Mouse (Mus musculus): ENCODE results near the gene Luc7l3. TPM values are rescaled to one million over a fixed set of nuclear protein-coding genes. Genes with fewer than 3 reads are reported as not detected.

The Luc7l3 gene
- polyA plus RNA-seq (2012; ENCODE audit: insufficient read depth, insufficient read length, missing spikeins) = 26.6 and 58.1 TPM in 2 replicates

- Histone ChIP-seq H3K4me3 (ENCODE audit: insufficient read depth, low read depth, low read length) (peak within 1 kb of the TSS; percentile 91), H3K27ac (replicated peaks; ENCODE audit: low read depth, low read length) (peak within 1 kb of the TSS; percentile 98), H3K4me1 (ENCODE audit: control insufficient read depth, insufficient read depth, insufficient read length, low read length) (peaks cover 6% of the 10 kb centered on the region; the same call in 1 of the 2 replicates)
Observed at GRCm38 (mm10) chr11:94321931-94322400, at the start of gene Luc7l3. Luc7l3 (minus strand) TSS chr11:94321988.

GRCm38 (mm10) chr11:94370809-94371208, 49.0 kb upstream of the Luc7l3 start:
- Histone ChIP-seq H3K4me1 (ENCODE audit: control insufficient read depth, insufficient read depth, insufficient read length, low read length) (no peaks in the 10 kb centered on the region), H3K4me3 (ENCODE audit: insufficient read depth, low read depth, low read length) (no peak overlapping the region), H3K27ac (replicated peaks; ENCODE audit: low read depth, low read length) (no peak overlapping the region)

DNA sequence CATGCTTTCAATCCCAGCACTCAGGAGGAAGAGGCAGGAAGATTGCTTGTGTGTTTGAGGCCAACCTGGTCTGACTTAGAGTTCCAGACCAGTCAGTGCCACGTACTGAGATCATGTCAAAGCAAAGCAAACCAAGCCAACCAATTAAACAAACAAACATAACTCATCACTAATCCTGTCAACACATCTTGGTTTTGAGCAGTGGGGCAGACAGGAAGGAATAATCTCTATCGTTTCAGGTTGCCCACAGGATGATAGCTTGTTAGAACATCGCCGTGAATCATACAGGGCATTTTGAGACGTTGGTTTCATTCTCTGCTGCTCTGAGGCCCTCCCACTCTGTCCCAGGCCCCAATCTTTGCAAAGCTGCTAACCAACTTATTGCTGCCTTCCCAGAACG, 48.2 kb upstream of the Luc7l3 start:
- H3K27ac ChIP-seq (replicated peaks; ENCODE audit: low read depth, low read length) = no peak overlapping the region
- H3K4me3 ChIP-seq (ENCODE audit: insufficient read depth, low read depth, low read length) = no peak overlapping the region
- no peaks in the 10 kb centered on the region for H3K4me1 ChIP-seq (ENCODE audit: control insufficient read depth, insufficient read depth, insufficient read length, low read length)

DNA sequence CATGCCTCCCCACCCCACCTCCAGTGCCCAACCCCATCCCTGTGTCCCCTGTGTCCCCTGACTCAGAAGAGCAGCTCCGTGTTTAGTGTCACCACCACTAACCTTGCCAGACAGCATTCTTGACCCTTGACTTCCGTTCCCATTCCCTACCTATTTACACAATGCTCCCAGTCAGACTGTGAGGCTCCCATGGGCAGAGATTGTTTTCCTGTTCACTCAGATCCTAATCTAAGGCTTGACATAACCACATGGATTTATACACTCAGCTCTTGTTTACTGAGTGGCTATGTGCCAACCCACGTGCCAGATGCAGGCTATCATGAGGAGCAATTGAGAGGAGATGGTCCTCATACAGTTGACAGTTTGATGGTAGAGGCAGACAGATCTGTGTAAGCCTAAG, 43.6 kb upstream of the Luc7l3 start:
- H3K27ac ChIP-seq (replicated peaks; ENCODE audit: low read depth, low read length) = no peak overlapping the region
- H3K4me1 ChIP-seq (ENCODE audit: control insufficient read depth, insufficient read depth, insufficient read length, low read length) = no peaks in the 10 kb centered on the region
- no peak overlapping the region for H3K4me3 ChIP-seq (ENCODE audit: insufficient read depth, low read depth, low read length)

GRCm38 (mm10) chr11:94363690-94364089, 41.9 kb upstream of the Luc7l3 start:
- H3K27ac ChIP-seq (replicated peaks; ENCODE audit: low read depth, low read length) = no peak overlapping the region
- no peak overlapping the region for H3K4me3 ChIP-seq (ENCODE audit: insufficient read depth, low read depth, low read length)
- no peaks in the 10 kb centered on the region for H3K4me1 ChIP-seq (ENCODE audit: control insufficient read depth, insufficient read depth, insufficient read length, low read length)

DNA sequence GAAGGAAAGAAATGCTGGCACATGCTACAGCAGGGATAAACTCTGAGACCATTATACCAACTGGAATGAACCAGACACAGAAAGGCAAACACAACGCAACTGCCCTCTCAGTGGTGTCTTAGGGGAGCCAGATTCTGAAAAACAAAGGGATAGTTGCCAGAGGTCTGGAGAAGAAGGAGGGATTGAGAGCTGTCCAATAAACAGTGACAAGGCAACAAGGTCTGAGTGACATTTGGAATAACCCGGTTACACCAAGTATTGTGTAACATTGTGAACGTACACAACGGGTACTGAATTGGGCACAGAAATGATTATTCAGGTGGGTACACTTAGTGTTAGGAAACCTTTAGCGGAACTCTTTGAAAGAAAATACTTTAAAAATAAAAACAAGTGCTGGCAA, 40.3 kb upstream of the Luc7l3 start:
- H3K4me3 ChIP-seq (ENCODE audit: insufficient read depth, low read depth, low read length) = no peak overlapping the region

DNA sequence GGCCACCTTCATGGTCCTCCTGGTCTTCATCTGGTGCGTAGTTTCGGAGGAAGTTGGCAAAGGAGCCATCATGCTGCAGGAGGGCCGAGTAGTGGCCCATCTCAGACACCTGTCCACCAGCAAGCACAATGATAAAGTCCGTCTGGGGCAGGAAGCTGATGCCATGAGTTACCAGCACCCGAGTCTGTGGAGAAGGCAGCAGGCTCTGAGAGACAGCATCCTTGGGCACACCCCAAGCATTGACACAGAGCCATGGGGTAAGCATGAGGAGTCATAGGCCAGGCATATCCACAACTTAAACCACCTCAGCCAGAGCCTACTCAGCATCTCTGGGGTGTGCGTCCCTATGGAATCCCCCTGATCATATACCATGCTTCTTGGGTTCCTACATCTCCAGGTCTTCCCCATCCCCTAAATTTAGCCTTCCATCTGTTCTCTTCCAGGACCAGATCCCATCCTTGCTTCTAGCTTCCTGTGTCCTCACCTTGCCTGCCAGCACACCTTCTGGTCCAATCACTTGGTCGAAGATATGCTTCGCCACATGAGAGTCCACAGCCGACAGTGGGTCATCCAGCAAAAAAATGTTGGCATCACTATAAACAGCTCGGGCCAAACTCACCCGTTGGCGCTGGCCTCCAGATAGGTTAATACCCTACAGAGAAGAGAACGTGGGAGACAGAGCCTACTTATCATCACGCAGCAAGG, 39.5 kb upstream of the Luc7l3 start:
- Histone ChIP-seq H3K4me1 (ENCODE audit: control insufficient read depth, insufficient read depth, insufficient read length, low read length) (no peaks in the 10 kb centered on the region), H3K4me3 (ENCODE audit: insufficient read depth, low read depth, low read length) (no peak overlapping the region), H3K27ac (replicated peaks; ENCODE audit: low read depth, low read length) (no peak overlapping the region)

More for the DNA sequence above, 40.3 kb upstream of the Luc7l3 start:
- Histone ChIP-seq H3K4me1 (ENCODE audit: control insufficient read depth, insufficient read depth, insufficient read length, low read length) (no peaks in the 10 kb centered on the region), H3K27ac (replicated peaks; ENCODE audit: low read depth, low read length) (no peak overlapping the region)

DNA sequence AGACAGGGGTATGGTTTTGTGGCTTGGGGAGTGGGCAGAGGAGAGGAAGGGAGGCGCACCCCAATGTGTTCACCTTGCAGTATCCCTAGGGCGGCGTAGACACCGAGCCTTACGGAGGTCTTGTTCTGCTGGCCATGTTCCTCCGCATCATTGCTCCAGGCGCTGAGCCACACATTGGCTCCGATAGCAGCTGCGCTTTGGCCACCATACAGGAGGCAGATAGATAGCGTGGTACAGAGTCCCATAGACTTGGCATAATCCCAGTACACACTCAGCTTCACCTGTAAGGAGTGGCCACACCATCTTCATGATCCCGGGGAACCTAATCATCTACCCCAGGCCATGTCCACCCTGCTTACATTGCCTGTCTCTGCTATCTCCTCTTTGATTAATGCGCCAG, 37.4 kb upstream of the Luc7l3 start:
- no peak overlapping the region for H3K27ac ChIP-seq (replicated peaks; ENCODE audit: low read depth, low read length)
- H3K4me1 ChIP-seq (ENCODE audit: control insufficient read depth, insufficient read depth, insufficient read length, low read length) = no peaks in the 10 kb centered on the region
- H3K4me3 ChIP-seq (ENCODE audit: insufficient read depth, low read depth, low read length) = no peak overlapping the region

GRCm38 (mm10) chr11:94355521-94356217, 33.9 kb upstream of the Luc7l3 start:
- no peaks in the 10 kb centered on the region for H3K4me1 ChIP-seq (ENCODE audit: control insufficient read depth, insufficient read depth, insufficient read length, low read length)
- H3K4me3 ChIP-seq (ENCODE audit: insufficient read depth, low read depth, low read length) = no peak overlapping the region
- H3K27ac ChIP-seq (replicated peaks; ENCODE audit: low read depth, low read length) = no peak overlapping the region

DNA sequence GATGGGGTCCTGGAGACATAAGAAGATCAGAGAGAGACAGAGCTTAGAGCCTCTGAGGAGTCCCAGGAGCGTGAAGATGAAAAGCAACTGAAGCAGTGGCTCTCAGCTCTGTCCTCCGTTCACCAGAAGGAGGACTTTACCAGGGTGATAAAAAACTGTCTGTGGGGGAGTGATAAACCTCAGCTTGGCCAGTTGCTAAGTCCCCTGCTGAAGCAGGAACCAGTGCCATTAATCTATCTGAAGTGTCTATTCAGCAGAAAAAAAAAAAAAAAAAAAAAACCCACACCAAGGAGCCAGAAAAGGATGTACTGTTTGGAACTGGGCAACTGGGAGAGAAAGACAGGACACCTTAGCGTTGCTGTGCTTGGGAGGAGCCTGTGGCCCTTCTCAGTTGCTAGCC, 29.3 kb upstream of the Luc7l3 start:
- Histone ChIP-seq H3K4me3 (ENCODE audit: insufficient read depth, low read depth, low read length) (no peak overlapping the region), H3K27ac (replicated peaks; ENCODE audit: low read depth, low read length) (no peak overlapping the region), H3K4me1 (ENCODE audit: control insufficient read depth, insufficient read depth, insufficient read length, low read length) (no peaks in the 10 kb centered on the region; the same call in 1 of the 2 replicates)

GRCm38 (mm10) chr11:94350337-94350736, 28.5 kb upstream of the Luc7l3 start:
- no peak overlapping the region for H3K4me3 ChIP-seq (ENCODE audit: insufficient read depth, low read depth, low read length)
- no peaks in the 10 kb centered on the region; the same call in 1 of the 2 replicates for H3K4me1 ChIP-seq (ENCODE audit: control insufficient read depth, insufficient read depth, insufficient read length, low read length)
- H3K27ac ChIP-seq (replicated peaks; ENCODE audit: low read depth, low read length) = no peak overlapping the region

DNA sequence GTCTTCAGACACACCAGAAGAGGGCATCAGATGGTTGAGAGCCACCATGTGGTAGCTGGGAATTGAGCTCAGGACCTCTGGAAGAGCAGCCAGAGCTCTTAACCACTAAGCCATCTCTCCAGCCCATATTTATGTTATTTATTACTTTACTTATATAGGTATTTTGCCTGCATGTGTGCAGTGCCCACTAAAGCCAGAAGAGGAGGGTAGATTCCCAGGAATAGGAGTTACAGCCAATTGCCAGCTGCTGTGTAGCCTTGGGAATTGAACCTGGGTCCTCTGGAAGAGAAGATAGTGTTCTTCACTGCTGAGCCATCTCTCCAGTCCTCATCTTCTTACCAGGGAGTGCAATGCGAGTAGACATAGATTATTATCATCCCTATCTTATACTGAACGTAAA, 28.1 kb upstream of the Luc7l3 start:
- Histone ChIP-seq H3K27ac (replicated peaks; ENCODE audit: low read depth, low read length) (no peak overlapping the region), H3K4me1 (ENCODE audit: control insufficient read depth, insufficient read depth, insufficient read length, low read length) (no peaks in the 10 kb centered on the region; the same call in 1 of the 2 replicates), H3K4me3 (ENCODE audit: insufficient read depth, low read depth, low read length) (no peak overlapping the region)

- no peaks in the 10 kb centered on the region; the same call in 1 of the 2 replicates for H3K4me1 ChIP-seq (ENCODE audit: control insufficient read depth, insufficient read depth, insufficient read length, low read length)
- no peak overlapping the region for H3K27ac ChIP-seq (replicated peaks; ENCODE audit: low read depth, low read length)
- no peak overlapping the region for H3K4me3 ChIP-seq (ENCODE audit: insufficient read depth, low read depth, low read length)
Observed at GRCm38 (mm10) chr11:94347063-94347575, 25.3 kb upstream of the Luc7l3 start.

- no peak overlapping the region for H3K27ac ChIP-seq (replicated peaks; ENCODE audit: low read depth, low read length)
Observed at GRCm38 (mm10) chr11:94346611-94347010, 24.8 kb upstream of the Luc7l3 start.

GRCm38 (mm10) chr11:94345926-94346325, 24.1 kb upstream of the Luc7l3 start:
- Histone ChIP-seq H3K4me1 (ENCODE audit: control insufficient read depth, insufficient read depth, insufficient read length, low read length) (no peaks in the 10 kb centered on the region; the same call in 1 of the 2 replicates), H3K4me3 (ENCODE audit: insufficient read depth, low read depth, low read length) (no peak overlapping the region), H3K27ac (replicated peaks; ENCODE audit: low read depth, low read length) (no peak overlapping the region)

More at GRCm38 (mm10) chr11:94346611-94347010, 24.8 kb upstream of the Luc7l3 start:
- H3K4me1 ChIP-seq (ENCODE audit: control insufficient read depth, insufficient read depth, insufficient read length, low read length) = no peaks in the 10 kb centered on the region; the same call in 1 of the 2 replicates
- H3K4me3 ChIP-seq (ENCODE audit: insufficient read depth, low read depth, low read length) = no peak overlapping the region
